Mouse (Mus musculus): ENCODE measurements at regions not wholly inside any gene's neighbourhood (a gene's known extent, or its start where the extent isn't known, plus 50 kb on each side); places are given as distances from the start of the nearest gene placed in this dataset.

- Histone ChIP-seq H3K4me3 (no peak overlapping the region), H3K36me3 (no peaks in the 10 kb centered on the region)
- ATAC-seq (ENCODE audit: low FRiP score) = no peak
These were observed 188.7 kb downstream of the Akap7 start for GRCm38 (mm10) chr10:25118674-25119670.

GRCm38 (mm10) chr10:25114316-25114715 lies 187.0 kb upstream of the Arg1 start:
- WGBS = 91% methylated on average over 4 of the region's 4 CpGs

More at GRCm38 (mm10) chr10:25118674-25119670, 188.7 kb downstream of the Akap7 start:
- Histone ChIP-seq H3K4me2 (no peak overlapping the region), H3K9me3 (no peaks in the 10 kb centered on the region), H3K27ac (no peak overlapping the region), H3K4me1 (replicated peaks) (no peaks in the 10 kb centered on the region; the same call in 1 of the 2 replicates), H3K27me3 (no peaks in the 10 kb centered on the region), H3K9ac (no peak overlapping the region)
- 42% methylated on average over 17 of the region's 17 CpGs for WGBS

GRCm38 (mm10) chr10:25112449-25113171 lies 185.3 kb upstream of the Arg1 start:
- ATAC-seq (ENCODE audit: low FRiP score) = peak; percentile 66
- 32% methylated on average over 12 of the region's 12 CpGs for WGBS

More at GRCm38 (mm10) chr10:25114316-25114715, 187.0 kb upstream of the Arg1 start:
- H3K9me3 ChIP-seq = no peaks in the 10 kb centered on the region
- ATAC-seq (ENCODE audit: low FRiP score) = no peak
- no peak overlapping the region for H3K4me2 ChIP-seq
- H3K27ac ChIP-seq = no peak overlapping the region
- H3K4me1 ChIP-seq (replicated peaks) = peaks cover 21% of the 10 kb centered on the region
- no peaks in the 10 kb centered on the region for H3K36me3 ChIP-seq
- H3K27me3 ChIP-seq = no peaks in the 10 kb centered on the region
- H3K4me3 ChIP-seq = no peak overlapping the region
- H3K9ac ChIP-seq = no peak overlapping the region

GRCm38 (mm10) chr10:25111636-25112422 lies 184.5 kb upstream of the Arg1 start:
- WGBS = 4% methylated on average over 11 of the region's 11 CpGs
- H3K4me2 ChIP-seq = no peak overlapping the region; the same call in 1 of the 2 replicates
- no peak overlapping the region for H3K9ac ChIP-seq
- peak; percentile 81 for ATAC-seq (ENCODE audit: low FRiP score)
- no peaks in the 10 kb centered on the region for H3K36me3 ChIP-seq
- peak overlapping the region; percentile 91 for H3K27ac ChIP-seq
- no peaks in the 10 kb centered on the region for H3K27me3 ChIP-seq
- H3K4me1 ChIP-seq (replicated peaks) = peaks cover 21% of the 10 kb centered on the region
- H3K4me3 ChIP-seq = no peak overlapping the region
- H3K9me3 ChIP-seq = no peaks in the 10 kb centered on the region

More at GRCm38 (mm10) chr10:25112449-25113171, 185.3 kb upstream of the Arg1 start:
- Histone ChIP-seq H3K9me3 (no peaks in the 10 kb centered on the region), H3K4me1 (replicated peaks) (peaks cover 21% of the 10 kb centered on the region), H3K9ac (no peak overlapping the region), H3K4me3 (no peak overlapping the region), H3K4me2 (no peak overlapping the region), H3K36me3 (no peaks in the 10 kb centered on the region), H3K27me3 (no peaks in the 10 kb centered on the region), H3K27ac (peak overlapping the region; percentile 91)

GRCm38 (mm10) chr10:25111181-25111580 lies 183.9 kb upstream of the Arg1 start:
- no peaks in the 10 kb centered on the region for H3K36me3 ChIP-seq
- H3K9me3 ChIP-seq = no peaks in the 10 kb centered on the region
- H3K4me1 ChIP-seq (replicated peaks) = peaks cover 21% of the 10 kb centered on the region
- WGBS = 43% methylated on average over 7 of the region's 7 CpGs
- no peak overlapping the region for H3K4me2 ChIP-seq
- H3K9ac ChIP-seq = no peak overlapping the region; the same call in 1 of the 2 replicates
- H3K27ac ChIP-seq = peak overlapping the region; percentile 91
- H3K4me3 ChIP-seq = no peak overlapping the region
- ATAC-seq (ENCODE audit: low FRiP score) = no peak
- no peaks in the 10 kb centered on the region for H3K27me3 ChIP-seq

GRCm38 (mm10) chr10:25098070-25098469 lies 170.8 kb upstream of the Arg1 start:
- Histone ChIP-seq H3K27me3 (no peaks in the 10 kb centered on the region), H3K4me3 (no peak overlapping the region), H3K27ac (no peak overlapping the region), H3K36me3 (no peaks in the 10 kb centered on the region), H3K9ac (no peak overlapping the region), H3K9me3 (no peaks in the 10 kb centered on the region), H3K4me2 (no peak overlapping the region), H3K4me1 (replicated peaks) (no peaks in the 10 kb centered on the region)
- 66% methylated on average over 4 of the region's 4 CpGs for WGBS
- no peak for ATAC-seq (ENCODE audit: low FRiP score)

GRCm38 (mm10) chr10:25089705-25090386 lies 162.6 kb upstream of the Arg1 start:
- no peaks in the 10 kb centered on the region for H3K27me3 ChIP-seq
- H3K4me3 ChIP-seq = no peak overlapping the region
- H3K9me3 ChIP-seq = no peaks in the 10 kb centered on the region
- H3K4me1 ChIP-seq (replicated peaks) = no peaks in the 10 kb centered on the region
- H3K4me2 ChIP-seq = no peak overlapping the region
- WGBS = 87% methylated on average over 4 of the region's 4 CpGs
- no peaks in the 10 kb centered on the region for H3K36me3 ChIP-seq
- ATAC-seq (ENCODE audit: low FRiP score) = no peak
- no peak overlapping the region for H3K9ac ChIP-seq
- H3K27ac ChIP-seq = no peak overlapping the region

- no peak for ATAC-seq (ENCODE audit: low FRiP score)
- Histone ChIP-seq H3K36me3 (no peaks in the 10 kb centered on the region), H3K4me3 (no peak overlapping the region), H3K9ac (no peak overlapping the region), H3K27me3 (no peaks in the 10 kb centered on the region), H3K27ac (no peak overlapping the region), H3K4me2 (no peak overlapping the region), H3K9me3 (no peaks in the 10 kb centered on the region), H3K4me1 (replicated peaks) (peaks cover 5% of the 10 kb centered on the region)
- 98% methylated on average over 17 of the region's 17 CpGs for WGBS
These were observed 159.5 kb upstream of the Arg1 start for GRCm38 (mm10) chr10:25086745-25087144.

GRCm38 (mm10) chr10:25082930-25083329 lies 155.6 kb upstream of the Arg1 start:
- Histone ChIP-seq H3K9ac (no peak overlapping the region), H3K36me3 (no peaks in the 10 kb centered on the region), H3K27ac (no peak overlapping the region), H3K9me3 (no peaks in the 10 kb centered on the region), H3K27me3 (no peaks in the 10 kb centered on the region), H3K4me1 (replicated peaks) (peaks cover 5% of the 10 kb centered on the region), H3K4me2 (no peak overlapping the region), H3K4me3 (no peak overlapping the region)
- 62% methylated on average over 10 of the region's 10 CpGs for WGBS
- ATAC-seq (ENCODE audit: low FRiP score) = no peak

- no peak overlapping the region for H3K9ac ChIP-seq
- H3K9me3 ChIP-seq = no peaks in the 10 kb centered on the region
- H3K27ac ChIP-seq = no peak overlapping the region
- H3K4me3 ChIP-seq = no peak overlapping the region
- no peak for ATAC-seq (ENCODE audit: low FRiP score)
- H3K4me2 ChIP-seq = no peak overlapping the region
- no peaks in the 10 kb centered on the region for H3K27me3 ChIP-seq
- H3K4me1 ChIP-seq (replicated peaks) = peaks cover 10% of the 10 kb centered on the region
- WGBS = 71% methylated on average over 2 of the region's 2 CpGs
- no peaks in the 10 kb centered on the region for H3K36me3 ChIP-seq
These were observed 145.3 kb upstream of the Arg1 start for GRCm38 (mm10) chr10:25072617-25073016.

GRCm38 (mm10) chr10:25068301-25068700 lies 141.0 kb upstream of the Arg1 start:
- Histone ChIP-seq H3K4me1 (replicated peaks) (peaks cover 10% of the 10 kb centered on the region), H3K9me3 (no peaks in the 10 kb centered on the region), H3K4me2 (no peak overlapping the region), H3K9ac (no peak overlapping the region), H3K27me3 (no peaks in the 10 kb centered on the region), H3K36me3 (no peaks in the 10 kb centered on the region), H3K27ac (peak overlapping the region; percentile 63), H3K4me3 (no peak overlapping the region)
- peak; percentile 75 for ATAC-seq (ENCODE audit: low FRiP score)
- WGBS = 35% methylated on average over 8 of the region's 8 CpGs

Data from hindbrain, embryonic 13.5 days (tissue).